Mouse (Mus musculus) hematopoietic stem cell, adult 5-6 weeks (primary cell): ENCODE data around the gene Ptpro. TPM values are rescaled to one million over a fixed set of nuclear protein-coding genes. Genes with fewer than 3 reads are reported as not detected.
"Not testable (repeated sequence)": the region's sequence is repeated elsewhere in the genome, so short reads cannot be mapped to it uniquely, and the experiment has no call there.

ENCODE experiments used
- ATAC-seq, 2 experiments: fragments of 125-278 bp in 1 of 2; replicated peaks in 1 of 2; 2 replicates each; pipeline ENCODE4 v1.8.0; 2016 to 2017; ENCODE audit warnings: inconsistent platforms in 2 of 2, mild to moderate bottlenecking in 2 of 2, moderate number of reproducible peaks in 2 of 2, low read depth in 1 of 2, moderate TSS enrichment in 1 of 2; ENCODE audit not compliant: low FRiP score in 2 of 2, poor library complexity in 2 of 2, severe bottlenecking in 2 of 2, insufficient read depth in 1 of 2, low TSS enrichment in 1 of 2
- total RNA-seq: library from RNA; stranded (forward); fragments of 172-1452, 232-1000 nt; gene quantifications from 2 replicates; pipeline ENCODE4 v1.2.3, GENCODE M21; 2017

The Ptpro gene
- total RNA-seq, 1 experiment from 2014 or later: 3.1 TPM

- no peak for ATAC-seq
These were observed 214.1 kb downstream of the Ptpro start for GRCm38 (mm10) chr6:137466256-137466655.

GRCm38 (mm10) chr6:137467696-137468095, 215.6 kb downstream of the Ptpro start:
- ATAC-seq: no peak

- ATAC-seq: no peak
These were observed 217.4 kb downstream of the Ptpro start for GRCm38 (mm10) chr6:137469541-137469940.

- peak; percentile 71 to 84 for ATAC-seq
These were observed 218.9 kb downstream of the Ptpro start for GRCm38 (mm10) chr6:137470901-137471598.

GRCm38 (mm10) chr6:137472129-137472528, 220.0 kb downstream of the Ptpro start:
- no peak for ATAC-seq

- no peak for ATAC-seq
These were observed 221.3 kb downstream of the Ptpro start for GRCm38 (mm10) chr6:137473433-137473832.

- not testable (repeated sequence) for ATAC-seq
These were observed 223.6 kb downstream of the Ptpro start for GRCm38 (mm10) chr6:137475695-137476094.

GRCm38 (mm10) chr6:137482891-137483290, 230.8 kb downstream of the Ptpro start:
- ATAC-seq: no peak

- ATAC-seq: no peak
These were observed 235.3 kb downstream of the Ptpro start for GRCm38 (mm10) chr6:137487443-137487842.

GRCm38 (mm10) chr6:137490115-137490514, 238.0 kb downstream of the Ptpro start:
- no peak for ATAC-seq

GRCm38 (mm10) chr6:137491659-137492058, 239.5 kb downstream of the Ptpro start:
- no peak for ATAC-seq

GRCm38 (mm10) chr6:137492582-137492981, 240.5 kb downstream of the Ptpro start:
- no peak for ATAC-seq

GRCm38 (mm10) chr6:137493211-137494135, 241.4 kb downstream of the Ptpro start:
- ATAC-seq: no peak

- no peak for ATAC-seq
These were observed 242.0 kb downstream of the Ptpro start for GRCm38 (mm10) chr6:137494136-137494475.

GRCm38 (mm10) chr6:137494801-137495200, 242.7 kb downstream of the Ptpro start:
- ATAC-seq: no peak

GRCm38 (mm10) chr6:137495233-137495632, 243.1 kb downstream of the Ptpro start:
- no peak for ATAC-seq

GRCm38 (mm10) chr6:137496562-137496961, 244.4 kb downstream of the Ptpro start:
- ATAC-seq: no peak

- no peak for ATAC-seq
These were observed 245.2 kb downstream of the Ptpro start for GRCm38 (mm10) chr6:137497208-137497835.
